Mouse (Mus musculus) liver, embryonic 14.5 days (tissue): ENCODE data around the gene Smim13.

Source experiments
- CTCF ChIP-seq: IDR thresholded peaks from 2 replicates; pipeline ENCODE4 v1.5.1; 2016; ENCODE audit warnings: antibody characterized with exemption, low read depth, control low read depth
- EP300 ChIP-seq: IDR thresholded peaks from 2 replicates; pipeline ENCODE4 v1.6.1; 2016; ENCODE audit warnings: antibody characterized with exemption, low read depth

GRCm38 (mm10) chr13:41285448-41285847, 35.8 kb downstream of the Smim13 start:
- TF ChIP-seq EP300, result no peak
- no peak for TF ChIP-seq CTCF
